Mouse (Mus musculus) midbrain, embryonic 14.5 days (tissue): Measurements from ENCODE around the gene Focad. TPM values are rescaled to one million over a fixed set of nuclear protein-coding genes. Genes with fewer than 3 reads are reported as not detected.
A peak's percentile ranks its signal among the peaks of the same experiment; 100 is the strongest.

Experiments
- ATAC-seq: fragments of 200-750 bp; cut with Nextera tagmentation; 2 replicates; pipeline ENCODE4 v1.8.0; 2017; ENCODE audit warnings: moderate number of reproducible peaks, moderate library complexity; ENCODE audit not compliant: low FRiP score, low TSS enrichment
- DNase-seq: peaks from one replicate; pipeline ENCODE4 v3.0.0-alpha.2; 2015
- H3K27ac ChIP-seq: fragments of 300-500 bp; sonication (generic); replicated peaks from 2 replicates; pipeline ENCODE4 v1.5.1; 2014; ENCODE audit warnings: mild to moderate bottlenecking, low read depth, low read length, moderate library complexity
- H3K27me3 ChIP-seq: fragments of 300-500 bp; sonication (generic); 2 replicates; pipeline ENCODE4 v1.6.1; 2014; ENCODE audit warnings: low read length, control low read depth, mixed read lengths; ENCODE audit not compliant: control insufficient read depth, insufficient read depth
- H3K36me3 ChIP-seq: fragments of 300-500 bp; sonication (generic); 2 replicates; pipeline ENCODE4 v1.6.1; 2014; ENCODE audit warnings: low read length, control low read depth; ENCODE audit not compliant: control insufficient read depth, insufficient read depth
- H3K4me1 ChIP-seq: fragments of 300-500 bp; sonication (generic); 2 replicates; pipeline ENCODE4 v1.6.1; 2014; ENCODE audit warnings: mild to moderate bottlenecking, antibody characterized with exemption, low read length, control low read depth; ENCODE audit not compliant: control insufficient read depth, insufficient read depth
- H3K4me2 ChIP-seq: fragments of 300-500 bp; sonication (generic); 2 replicates; pipeline ENCODE4 v1.6.1; 2014; ENCODE audit warnings: mild to moderate bottlenecking, low read length, moderate library complexity
- H3K4me3 ChIP-seq: fragments of 300-500 bp; sonication (generic); replicated peaks from 2 replicates; pipeline ENCODE4 v1.5.1; 2014; ENCODE audit warnings: low read depth, low read length
- H3K9ac ChIP-seq: fragments of 300-500 bp; sonication (generic); replicated peaks from 2 replicates; pipeline ENCODE4 v1.6.1; 2014; ENCODE audit warnings: mild to moderate bottlenecking, low read length, moderate library complexity
- H3K9me3 ChIP-seq: fragments of 300-500 bp; sonication (generic); 2 replicates; pipeline ENCODE4 v1.6.1; 2016; ENCODE audit warnings: low read length, control low read depth, mixed read lengths; ENCODE audit not compliant: control insufficient read depth
- WGBS: fragments of 180-500 bp; shearing (Covaris S2); extraction: QIAGEN DNeasy Blood & Tissue Kit; methylation state at CpG from one replicate; pipeline ENCODE4 v1.1.7; 2014; 5-methylcytosine and 5-hydroxymethylcytosine counted together
- polyA plus RNA-seq: library from polyadenylated mRNA; unstranded; fragments of >200 nt; fragmentation: Nextera tagmentation; extraction: Ambion mirVana; gene quantifications from 2 replicates; pipeline ENCODE4 v1.2.1, GENCODE M21; 2014

Focad gene
- polyA plus RNA-seq, 1 experiment from 2014 or later = 17.3 TPM

DNA sequence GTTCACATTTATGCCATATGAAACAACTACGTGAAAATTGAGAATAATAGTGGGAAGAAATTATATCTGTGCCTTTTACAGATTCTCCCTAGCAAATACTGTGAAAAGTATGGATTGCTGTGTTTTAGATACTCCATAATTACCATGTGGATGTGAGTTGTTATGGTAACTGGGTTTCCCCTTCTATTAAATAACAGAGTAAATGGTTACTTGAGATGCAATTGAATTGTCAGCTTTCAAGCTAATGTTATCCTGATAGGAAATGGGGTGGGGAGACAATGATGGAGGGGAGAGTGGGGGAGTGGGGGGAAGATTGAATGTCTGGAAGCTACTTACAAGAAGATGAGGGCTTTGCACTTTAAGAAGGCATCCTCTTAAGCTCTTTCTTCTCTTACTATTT lies 225.6 kb downstream of the Focad start:
- no peak overlapping the region for H3K4me2 ChIP-seq
- H3K9me3 ChIP-seq = no peaks in the 10 kb centered on the region
- WGBS = 80% methylated on average over 1 of the region's 1 CpGs
- no peak overlapping the region for H3K27ac ChIP-seq
- ATAC-seq (no peak), DNase-seq (no peak)
- no peak overlapping the region for H3K4me3 ChIP-seq
- H3K36me3 ChIP-seq = no peaks in the 10 kb centered on the region
- no peaks in the 10 kb centered on the region for H3K27me3 ChIP-seq
- H3K9ac ChIP-seq = no peak overlapping the region
- H3K4me1 ChIP-seq = no peaks in the 10 kb centered on the region

DNA sequence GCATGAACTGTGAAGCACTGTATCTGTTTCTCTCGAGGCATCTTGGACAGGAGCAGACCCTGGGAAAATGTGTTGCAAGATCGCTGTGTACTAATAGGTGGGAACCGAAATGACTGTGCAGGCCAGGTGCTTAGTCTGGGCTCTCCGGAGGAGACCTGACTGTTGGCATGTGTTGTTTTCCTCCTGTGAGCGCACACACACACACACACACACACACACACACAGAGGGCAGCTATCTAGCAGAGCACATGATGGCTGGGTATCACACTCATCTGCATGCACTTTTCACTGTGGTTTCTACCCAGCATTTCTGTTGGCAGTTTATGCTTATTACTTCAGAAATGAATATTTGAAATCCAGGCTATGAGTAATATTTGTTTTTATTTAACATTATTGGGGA lies 231.0 kb downstream of the Focad start:
- Histone ChIP-seq H3K9me3 (no peaks in the 10 kb centered on the region), H3K4me3 (no peak overlapping the region), H3K9ac (no peak overlapping the region), H3K36me3 (no peaks in the 10 kb centered on the region), H3K27ac (no peak overlapping the region), H3K4me1 (no peaks in the 10 kb centered on the region), H3K4me2 (no peak overlapping the region), H3K27me3 (no peaks in the 10 kb centered on the region)
- DNase-seq (no peak), ATAC-seq (no peak)
- WGBS = 94% methylated on average over 5 of the region's 5 CpGs

DNA sequence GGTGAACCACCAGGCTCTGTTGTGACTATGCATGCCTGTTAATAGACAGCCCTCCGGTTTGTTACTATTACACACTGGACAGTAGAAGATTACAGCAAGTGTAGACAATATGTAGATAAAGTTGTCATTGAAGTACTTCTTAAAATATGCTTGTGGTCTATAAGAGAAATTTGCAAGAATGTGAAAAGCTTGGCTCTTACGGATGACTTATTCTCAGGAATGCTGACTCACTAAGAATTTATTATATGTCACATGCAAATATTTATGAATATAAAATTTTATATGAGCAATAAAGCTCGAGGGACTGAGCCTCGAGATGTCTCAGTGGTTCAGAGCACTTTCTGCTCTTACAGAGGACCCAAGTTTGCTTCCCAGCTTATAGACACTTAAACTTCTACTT lies 240.1 kb downstream of the Focad start:
- WGBS = 88% methylated on average over 4 of the region's 4 CpGs
- H3K4me1 ChIP-seq = 0 out of 2 replicates have a peak, but pooled peaks cover 5% of the 10 kb centered on the region
- no peaks in the 10 kb centered on the region for H3K36me3 ChIP-seq
- H3K9me3 ChIP-seq = no peaks in the 10 kb centered on the region
- ATAC-seq (no peak), DNase-seq (no peak)
- H3K4me3 ChIP-seq = no peak overlapping the region
- H3K27ac ChIP-seq = no peak overlapping the region
- no peak overlapping the region for H3K4me2 ChIP-seq
- H3K9ac ChIP-seq = no peak overlapping the region
- no peaks in the 10 kb centered on the region for H3K27me3 ChIP-seq

DNA sequence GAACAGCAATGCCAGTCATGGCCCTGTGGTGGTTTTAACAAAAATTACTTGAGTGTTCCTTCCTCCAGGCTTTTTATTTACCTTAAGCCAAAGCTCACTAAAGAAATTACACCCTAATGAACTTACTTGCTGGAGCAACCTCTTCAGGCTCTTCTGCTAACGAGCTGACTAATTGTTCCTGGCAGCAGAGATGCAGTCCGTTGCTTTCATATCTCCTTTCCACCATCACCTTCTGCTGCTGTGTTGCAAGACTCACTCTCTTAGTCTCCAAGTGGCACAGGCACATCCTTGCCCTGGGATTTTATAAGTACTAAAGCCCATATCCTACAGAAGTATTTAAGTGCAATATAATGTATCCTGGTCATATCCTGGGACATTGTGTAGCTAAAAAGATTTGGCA lies 242.3 kb downstream of the Focad start:
- ATAC-seq (no peak), DNase-seq (no peak)
- H3K4me1 ChIP-seq = 0 out of 2 replicates have a peak, but pooled peaks cover 5% of the 10 kb centered on the region
- H3K4me3 ChIP-seq = no peak overlapping the region
- H3K9ac ChIP-seq = no peak overlapping the region
- H3K9me3 ChIP-seq = no peaks in the 10 kb centered on the region
- no peaks in the 10 kb centered on the region for H3K27me3 ChIP-seq
- no peak overlapping the region for H3K4me2 ChIP-seq
- H3K36me3 ChIP-seq = no peaks in the 10 kb centered on the region
- 71% methylated on average over 2 of the region's 2 CpGs for WGBS
- no peak overlapping the region for H3K27ac ChIP-seq

DNA sequence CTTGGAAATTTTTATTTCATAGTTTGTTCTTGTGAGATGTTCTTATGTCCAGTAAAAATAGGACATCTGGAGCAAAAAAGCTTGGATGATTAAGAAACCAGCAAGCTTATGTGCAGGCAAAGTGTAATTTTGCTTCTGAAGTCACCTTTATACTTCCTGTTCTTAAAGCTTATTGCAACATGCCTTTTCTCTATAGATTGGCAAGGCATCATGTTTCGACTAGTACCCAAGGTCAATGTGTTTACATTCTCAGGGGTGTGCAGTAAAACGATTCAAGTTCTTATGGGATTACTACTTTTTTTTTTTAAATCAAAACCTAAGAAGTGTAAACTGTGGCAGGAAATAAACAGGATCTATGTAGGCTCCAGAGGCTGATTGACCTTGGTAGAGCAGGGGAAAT lies 242.9 kb downstream of the Focad start:
- H3K27ac ChIP-seq = no peak overlapping the region
- 0 out of 2 replicates have a peak, but pooled peaks cover 5% of the 10 kb centered on the region for H3K4me1 ChIP-seq
- ATAC-seq (no peak), DNase-seq (no peak)
- no peaks in the 10 kb centered on the region for H3K27me3 ChIP-seq
- no peaks in the 10 kb centered on the region for H3K36me3 ChIP-seq
- H3K4me3 ChIP-seq = no peak overlapping the region
- H3K9ac ChIP-seq = no peak overlapping the region
- no peak overlapping the region for H3K4me2 ChIP-seq
- WGBS = 78% methylated on average over 2 of the region's 2 CpGs
- H3K9me3 ChIP-seq = no peaks in the 10 kb centered on the region

DNA sequence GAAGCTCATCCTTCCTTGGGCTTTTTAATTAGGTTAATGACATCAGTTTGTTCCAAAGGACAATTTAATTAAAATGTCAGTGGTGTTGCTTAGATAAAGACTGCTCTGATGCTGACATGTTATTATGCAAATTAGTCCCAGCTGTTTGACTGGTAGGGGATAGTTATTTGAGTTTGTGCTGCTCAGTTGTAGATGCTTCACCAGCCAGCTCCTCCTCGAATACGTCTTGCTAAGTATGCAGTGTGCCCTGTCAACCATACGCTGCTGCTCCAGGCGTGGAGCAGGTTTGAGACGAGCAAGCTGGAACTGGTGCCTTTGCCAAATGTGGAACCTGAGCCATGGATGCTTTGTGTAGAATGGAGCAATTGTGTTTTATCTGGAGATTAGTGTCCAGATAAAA lies 243.7 kb downstream of the Focad start:
- 32% methylated on average over 5 of the region's 5 CpGs for WGBS
- no peaks in the 10 kb centered on the region for H3K36me3 ChIP-seq
- H3K9ac ChIP-seq = no peak overlapping the region
- H3K4me3 ChIP-seq = no peak overlapping the region
- H3K27me3 ChIP-seq = no peaks in the 10 kb centered on the region
- DNase-seq (peak; percentile 45), ATAC-seq (peak; percentile 57; the same call in 1 of the 2 replicates)
- no peak overlapping the region for H3K4me2 ChIP-seq
- H3K9me3 ChIP-seq = no peaks in the 10 kb centered on the region
- H3K27ac ChIP-seq = no peak overlapping the region
- H3K4me1 ChIP-seq = 0 out of 2 replicates have a peak, but pooled peaks cover 5% of the 10 kb centered on the region

DNA sequence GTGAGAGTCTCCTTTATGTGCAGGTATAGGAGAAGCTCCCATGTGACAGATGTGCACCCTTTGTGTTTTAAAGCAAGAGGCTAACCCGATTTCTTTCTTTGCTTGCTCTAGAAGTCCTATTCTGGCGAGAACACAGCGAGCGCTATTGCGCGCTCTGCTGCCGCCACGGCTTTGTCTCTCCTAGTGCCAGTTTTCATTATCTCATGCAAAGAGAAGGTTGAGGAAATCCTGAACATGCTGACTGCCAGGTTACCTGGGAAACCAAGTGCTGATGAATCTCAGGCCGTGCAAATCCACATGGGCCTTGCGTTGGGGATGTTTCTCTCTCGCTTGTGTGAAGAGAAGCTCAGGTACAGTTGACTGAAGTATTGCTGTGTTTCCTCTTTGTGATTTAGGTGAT lies 250.0 kb downstream of the Focad start:
- Histone ChIP-seq H3K36me3 (no peaks in the 10 kb centered on the region), H3K4me1 (peaks cover 19% of the 10 kb centered on the region; the same call in 1 of the 2 replicates), H3K4me3 (no peak overlapping the region), H3K4me2 (peak overlapping the region; percentile 28), H3K9ac (peak overlapping the region; percentile 16; the same call in 1 of the 2 replicates), H3K27ac (peak overlapping the region; percentile 67), H3K27me3 (no peaks in the 10 kb centered on the region), H3K9me3 (no peaks in the 10 kb centered on the region)
- peak; percentile 83 for DNase-seq
- 27% methylated on average over 11 of the region's 11 CpGs for WGBS
- peak; percentile 68; the same call in 1 of the 2 replicates for ATAC-seq

DNA sequence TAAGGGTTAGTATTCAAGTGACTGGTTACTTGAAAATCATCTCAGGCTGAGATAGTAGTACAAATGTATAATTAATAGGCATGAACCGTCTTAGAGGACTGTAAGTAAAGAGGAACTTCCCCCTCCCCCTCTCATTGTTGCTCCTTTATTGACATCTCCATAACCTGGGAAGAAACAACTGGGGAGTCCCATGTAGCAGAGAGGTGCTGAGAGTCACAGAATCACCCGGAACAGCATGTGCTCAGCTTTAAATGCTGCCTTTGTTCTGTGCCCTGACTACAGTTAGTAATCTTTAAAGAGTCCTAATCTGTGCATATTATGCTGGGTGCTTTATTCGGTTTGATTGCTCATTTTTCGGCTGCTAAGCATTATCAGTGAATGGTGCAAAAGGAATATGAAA lies 250.6 kb downstream of the Focad start:
- Histone ChIP-seq H3K36me3 (no peaks in the 10 kb centered on the region), H3K9ac (no peak overlapping the region), H3K9me3 (no peaks in the 10 kb centered on the region), H3K27ac (0 out of 2 replicates have a peak overlapping the region, but pooled peaks have one; percentile 67), H3K4me1 (peaks cover 19% of the 10 kb centered on the region; the same call in 1 of the 2 replicates), H3K4me3 (no peak overlapping the region), H3K4me2 (peak overlapping the region; percentile 28), H3K27me3 (no peaks in the 10 kb centered on the region)
- no peak for ATAC-seq
- DNase-seq = peak; percentile 28
- WGBS = 31% methylated on average over 4 of the region's 4 CpGs

DNA sequence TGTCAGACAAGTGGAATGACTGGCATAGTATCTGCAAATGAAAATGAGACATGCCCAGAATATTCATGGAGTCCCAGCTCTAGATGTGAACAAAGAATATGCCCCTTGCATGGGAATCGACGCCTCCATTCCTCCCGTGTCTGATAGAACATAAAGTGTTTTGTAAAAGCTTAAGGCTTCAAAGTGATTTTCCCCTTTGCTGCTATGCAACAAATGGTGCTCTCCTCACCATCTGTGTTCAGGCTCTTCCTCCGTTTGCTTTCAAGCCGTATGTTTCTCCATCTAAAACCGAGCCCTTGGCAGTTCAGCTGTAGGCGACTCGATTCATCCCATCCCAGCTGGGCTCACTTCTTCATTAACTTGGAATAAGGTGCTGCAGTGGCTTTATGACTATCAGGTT lies 251.5 kb downstream of the Focad start:
- no peak overlapping the region for H3K4me3 ChIP-seq
- H3K36me3 ChIP-seq = no peaks in the 10 kb centered on the region
- no peaks in the 10 kb centered on the region for H3K9me3 ChIP-seq
- no peaks in the 10 kb centered on the region for H3K27me3 ChIP-seq
- ATAC-seq (no peak), DNase-seq (no peak)
- no peak overlapping the region for H3K27ac ChIP-seq
- no peak overlapping the region for H3K4me2 ChIP-seq
- H3K4me1 ChIP-seq = peaks cover 19% of the 10 kb centered on the region; the same call in 1 of the 2 replicates
- H3K9ac ChIP-seq = no peak overlapping the region
- WGBS = 57% methylated on average over 8 of the region's 8 CpGs
